Mouse (Mus musculus) embryonic facial prominence, embryonic 12.5 days (tissue): ENCODE measurements around the gene Prm1. TPM values are rescaled to one million over a fixed set of nuclear protein-coding genes. Genes with fewer than 3 reads are reported as not detected.

Experiments
- ATAC-seq: fragments of 200-750 bp; cut with Nextera tagmentation; 2 replicates; pipeline ENCODE4 v1.8.0; 2017; ENCODE audit not compliant: insufficient number of reproducible peaks, insufficient read depth, low FRiP score, low TSS enrichment
- H3K27ac ChIP-seq: fragments of 300-500 bp; sonication (generic); 2 replicates; pipeline ENCODE4 v1.5.1; 2016; ENCODE audit warnings: mild to moderate bottlenecking
- H3K27me3 ChIP-seq: fragments of 300-500 bp; sonication (generic); 2 replicates; pipeline ENCODE4 v1.6.1; 2016; ENCODE audit warnings: mild to moderate bottlenecking, moderate library complexity
- H3K36me3 ChIP-seq: fragments of 300-500 bp; sonication (generic); 2 replicates; pipeline ENCODE4 v1.6.1; 2016; ENCODE audit warnings: mild to moderate bottlenecking
- H3K4me1 ChIP-seq: fragments of 300-500 bp; sonication (generic); 2 replicates; pipeline ENCODE4 v1.6.1; 2016
- H3K4me2 ChIP-seq: fragments of 300-500 bp; sonication (generic); replicated peaks from 2 replicates; pipeline ENCODE4 v1.6.1; 2016; ENCODE audit warnings: mild to moderate bottlenecking, moderate library complexity
- H3K4me3 ChIP-seq: fragments of 300-500 bp; sonication (generic); 2 replicates; pipeline ENCODE4 v1.5.1; 2016; ENCODE audit warnings: mild to moderate bottlenecking
- H3K9ac ChIP-seq: fragments of 300-500 bp; sonication (generic); 2 replicates; pipeline ENCODE4 v1.6.1; 2016; ENCODE audit warnings: mild to moderate bottlenecking, moderate library complexity
- H3K9me3 ChIP-seq: fragments of 300-500 bp; sonication (generic); 2 replicates; pipeline ENCODE4 v1.6.1; 2016; ENCODE audit warnings: mild to moderate bottlenecking, moderate library complexity
- WGBS: fragments of 180-500 bp; shearing (Covaris S2); methylation state at CpG from one replicate; pipeline ENCODE4 v1.1.7; 2016; 5-methylcytosine and 5-hydroxymethylcytosine counted together
- polyA plus RNA-seq: library from polyadenylated mRNA; unstranded; fragments of >200 nt; fragmentation: Nextera tagmentation; extraction: Ambion mirVana; gene quantifications from 2 replicates; pipeline ENCODE4 v1.2.1, GENCODE M21; 2016

The Prm1 gene
- polyA plus RNA-seq, 1 experiment from 2014 or later = not detected

DNA sequence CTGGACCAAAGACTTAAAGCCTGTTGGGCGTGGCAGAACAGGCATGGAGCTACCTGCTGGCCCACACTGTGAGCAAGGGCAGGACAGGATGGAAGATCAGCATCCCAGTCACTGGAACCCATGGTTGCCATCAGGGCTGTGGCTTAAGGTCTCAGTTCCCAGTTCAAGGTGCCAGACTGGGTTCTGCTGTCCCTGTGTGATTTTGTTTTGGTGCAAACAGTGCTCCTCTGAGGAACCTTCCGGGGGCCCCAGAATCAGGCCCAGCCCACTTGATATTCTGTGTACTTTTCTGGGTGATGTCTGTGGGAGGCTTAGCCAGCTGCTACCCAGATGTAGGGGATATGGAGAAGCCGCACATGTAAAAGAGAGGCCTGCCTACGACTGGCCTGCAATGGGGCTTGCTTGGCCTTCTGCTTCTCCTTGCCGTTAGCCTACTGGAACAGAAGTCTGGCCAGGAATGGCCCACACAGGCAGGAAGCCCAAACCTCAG, 25.0 kb downstream of the Prm1 start:
- no peaks in the 10 kb centered on the region for H3K27me3 ChIP-seq
- WGBS = 60% methylated on average over 5 of the region's 5 CpGs
- no peak overlapping the region for H3K4me3 ChIP-seq
- no peaks in the 10 kb centered on the region for H3K9me3 ChIP-seq
- H3K4me1 ChIP-seq = peaks cover 30% of the 10 kb centered on the region
- H3K36me3 ChIP-seq = no peaks in the 10 kb centered on the region
- H3K9ac ChIP-seq = no peak overlapping the region
- H3K27ac ChIP-seq = peak overlapping the region; percentile 66
- ATAC-seq = no peak
- no peak overlapping the region for H3K4me2 ChIP-seq

DNA sequence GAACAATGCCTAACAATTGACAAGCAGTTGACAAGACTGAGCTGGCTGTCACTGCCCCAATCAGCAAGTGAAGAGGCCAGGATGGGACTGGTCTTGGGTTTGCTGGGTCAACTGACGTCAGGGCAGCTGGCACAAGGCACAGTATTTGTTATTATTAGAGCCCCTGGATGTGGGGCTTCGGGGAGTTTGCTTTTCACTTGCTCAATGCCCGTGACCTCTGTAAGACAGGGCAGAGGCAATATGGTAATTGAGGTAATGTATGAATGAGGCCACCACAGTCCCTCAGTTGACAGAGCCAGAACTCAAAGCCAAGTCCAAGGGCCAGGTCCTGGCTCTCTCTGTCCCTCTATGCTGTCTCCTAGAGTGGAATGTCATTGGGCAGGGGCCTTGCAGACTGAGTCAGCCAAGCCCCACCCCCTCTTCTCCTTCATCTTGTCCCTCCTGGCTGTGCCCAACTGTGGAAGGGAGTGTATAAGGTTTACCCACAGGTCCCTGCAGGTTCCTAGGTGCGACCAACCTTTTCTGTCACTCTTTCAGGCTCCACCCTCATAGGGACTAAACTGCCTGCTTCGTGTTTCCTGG, 28.0 kb downstream of the Prm1 start:
- Histone ChIP-seq H3K4me2 (no peak overlapping the region), H3K27me3 (no peaks in the 10 kb centered on the region), H3K9ac (no peak overlapping the region), H3K27ac (no peak overlapping the region), H3K36me3 (no peaks in the 10 kb centered on the region), H3K4me3 (no peak overlapping the region), H3K9me3 (no peaks in the 10 kb centered on the region), H3K4me1 (peaks cover 18% of the 10 kb centered on the region)
- WGBS = 68% methylated on average over 5 of the region's 5 CpGs
- no peak for ATAC-seq

DNA sequence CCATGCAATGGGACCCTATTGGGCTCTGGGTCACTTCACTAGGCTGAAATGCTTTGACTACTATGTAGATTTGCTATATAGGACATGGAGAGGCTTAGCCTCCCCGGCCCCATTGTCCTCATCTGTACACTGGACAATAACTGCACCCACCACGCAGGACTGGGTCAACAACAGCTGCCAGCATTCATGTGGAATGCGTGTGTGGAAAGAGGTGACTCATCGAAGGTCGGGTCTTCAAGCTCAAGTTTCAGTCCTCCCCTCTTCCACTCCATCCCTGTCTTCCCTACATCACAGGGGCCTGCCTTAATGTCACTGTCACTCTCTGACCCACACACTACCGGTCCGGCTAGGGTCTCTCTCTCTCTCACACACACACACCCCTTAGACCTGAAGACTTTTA, 29.3 kb downstream of the Prm1 start:
- no peaks in the 10 kb centered on the region for H3K9me3 ChIP-seq
- 50% methylated on average over 7 of the region's 7 CpGs for WGBS
- no peak overlapping the region for H3K4me2 ChIP-seq
- H3K9ac ChIP-seq = no peak overlapping the region
- no peaks in the 10 kb centered on the region for H3K27me3 ChIP-seq
- no peaks in the 10 kb centered on the region for H3K36me3 ChIP-seq
- ATAC-seq = no peak
- peaks cover 5% of the 10 kb centered on the region for H3K4me1 ChIP-seq
- H3K27ac ChIP-seq = no peak overlapping the region
- H3K4me3 ChIP-seq = no peak overlapping the region

DNA sequence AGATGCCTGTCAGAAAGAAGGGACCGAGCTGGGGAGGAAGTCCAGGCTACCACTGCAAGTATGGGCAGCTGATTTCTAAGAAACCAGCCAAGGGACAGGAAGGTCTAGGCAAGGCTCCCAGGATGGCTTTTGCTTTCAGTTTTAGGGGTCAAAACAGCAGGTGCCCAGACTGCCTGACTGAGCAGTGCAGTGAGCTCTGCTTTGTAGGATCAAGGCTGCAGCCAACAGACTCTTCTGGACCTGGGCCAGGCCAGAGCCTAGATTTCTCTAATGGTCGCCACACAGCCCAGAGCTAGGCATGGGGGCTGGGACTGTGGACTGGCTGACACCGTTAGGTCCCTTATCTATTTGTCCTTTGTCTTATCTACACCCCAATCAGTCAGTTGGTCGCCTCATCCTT, 30.9 kb downstream of the Prm1 start:
- H3K9me3 ChIP-seq = no peaks in the 10 kb centered on the region
- no peak for ATAC-seq
- no peaks in the 10 kb centered on the region for H3K27me3 ChIP-seq
- no peak overlapping the region for H3K4me3 ChIP-seq
- H3K4me2 ChIP-seq = no peak overlapping the region
- H3K9ac ChIP-seq = no peak overlapping the region
- 71% methylated on average over 4 of the region's 4 CpGs for whole genome bisulfite sequencing
- H3K4me1 ChIP-seq = peaks cover 8% of the 10 kb centered on the region; the same call in 1 of the 2 replicates
- no peak overlapping the region for H3K27ac ChIP-seq
- no peaks in the 10 kb centered on the region for H3K36me3 ChIP-seq

DNA sequence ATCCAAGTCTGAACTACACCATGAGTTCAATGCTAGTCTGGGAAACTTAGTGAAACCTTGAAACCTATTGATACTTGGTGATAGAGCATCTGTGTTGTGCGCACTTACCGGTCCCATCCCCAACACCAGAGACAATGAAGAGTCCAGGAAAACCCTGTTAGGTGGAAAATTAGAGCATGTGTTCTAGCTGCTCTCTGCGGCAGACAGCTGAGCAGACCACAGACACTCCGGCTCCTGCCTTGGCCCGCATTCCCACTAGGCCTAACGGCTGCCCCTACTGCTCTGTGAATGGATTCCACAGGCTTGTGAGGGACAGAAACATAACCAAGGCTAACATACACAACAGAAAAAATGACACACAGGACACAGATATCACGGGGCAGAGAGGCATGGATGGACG, 32.1 kb downstream of the Prm1 start:
- Histone ChIP-seq H3K9ac (no peak overlapping the region), H3K27me3 (0 out of 2 replicates have a peak, but pooled peaks cover 3% of the 10 kb centered on the region), H3K4me2 (no peak overlapping the region), H3K4me3 (no peak overlapping the region), H3K36me3 (no peaks in the 10 kb centered on the region), H3K4me1 (peaks cover 11% of the 10 kb centered on the region; the same call in 1 of the 2 replicates), H3K9me3 (no peaks in the 10 kb centered on the region), H3K27ac (no peak overlapping the region)
- WGBS = 85% methylated on average over 8 of the region's 8 CpGs
- ATAC-seq = no peak

DNA sequence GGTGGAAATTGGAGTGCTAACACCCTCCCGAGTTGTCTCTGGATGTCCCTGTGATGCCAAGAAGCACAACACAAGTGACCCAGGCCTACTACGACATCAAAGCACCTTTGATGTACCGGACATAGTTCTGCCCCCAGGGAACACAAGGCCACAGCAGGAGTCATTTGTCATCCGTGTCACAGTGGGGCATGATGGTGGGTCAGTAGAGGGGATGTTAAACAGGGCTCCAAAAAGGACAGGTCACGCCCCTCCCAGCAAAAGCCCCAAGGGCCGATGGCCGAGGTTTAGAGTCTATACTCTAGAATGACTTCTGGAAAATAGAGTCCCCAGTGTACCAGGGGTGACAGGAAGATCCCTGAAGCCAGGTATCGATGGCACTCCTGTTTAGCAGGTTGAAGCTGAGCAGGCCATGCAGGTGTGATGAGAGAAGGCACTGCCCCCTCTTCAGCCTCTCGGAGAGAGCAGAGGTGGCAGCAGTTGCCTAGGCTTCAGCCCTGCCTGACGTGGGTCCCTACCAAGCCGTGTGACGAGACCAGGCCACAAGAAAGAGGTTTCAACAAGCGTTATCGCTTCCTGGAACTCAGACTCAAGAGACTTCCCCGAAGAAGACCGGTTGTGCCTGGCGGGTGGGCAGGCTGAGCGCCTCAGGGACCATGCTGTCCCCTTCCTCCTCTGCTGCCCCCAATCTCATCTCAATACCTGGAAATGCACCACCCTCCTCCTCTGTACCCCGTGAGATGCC, 33.7 kb downstream of the Prm1 start:
- 55% methylated on average over 19 of the region's 19 CpGs for WGBS
- Histone ChIP-seq H3K9me3 (no peaks in the 10 kb centered on the region), H3K27me3 (0 out of 2 replicates have a peak, but pooled peaks cover 4% of the 10 kb centered on the region), H3K4me1 (peaks cover 11% of the 10 kb centered on the region; the same call in 1 of the 2 replicates), H3K4me3 (no peak overlapping the region), H3K4me2 (no peak overlapping the region), H3K9ac (no peak overlapping the region), H3K27ac (no peak overlapping the region), H3K36me3 (no peaks in the 10 kb centered on the region)
- ATAC-seq = no peak

DNA sequence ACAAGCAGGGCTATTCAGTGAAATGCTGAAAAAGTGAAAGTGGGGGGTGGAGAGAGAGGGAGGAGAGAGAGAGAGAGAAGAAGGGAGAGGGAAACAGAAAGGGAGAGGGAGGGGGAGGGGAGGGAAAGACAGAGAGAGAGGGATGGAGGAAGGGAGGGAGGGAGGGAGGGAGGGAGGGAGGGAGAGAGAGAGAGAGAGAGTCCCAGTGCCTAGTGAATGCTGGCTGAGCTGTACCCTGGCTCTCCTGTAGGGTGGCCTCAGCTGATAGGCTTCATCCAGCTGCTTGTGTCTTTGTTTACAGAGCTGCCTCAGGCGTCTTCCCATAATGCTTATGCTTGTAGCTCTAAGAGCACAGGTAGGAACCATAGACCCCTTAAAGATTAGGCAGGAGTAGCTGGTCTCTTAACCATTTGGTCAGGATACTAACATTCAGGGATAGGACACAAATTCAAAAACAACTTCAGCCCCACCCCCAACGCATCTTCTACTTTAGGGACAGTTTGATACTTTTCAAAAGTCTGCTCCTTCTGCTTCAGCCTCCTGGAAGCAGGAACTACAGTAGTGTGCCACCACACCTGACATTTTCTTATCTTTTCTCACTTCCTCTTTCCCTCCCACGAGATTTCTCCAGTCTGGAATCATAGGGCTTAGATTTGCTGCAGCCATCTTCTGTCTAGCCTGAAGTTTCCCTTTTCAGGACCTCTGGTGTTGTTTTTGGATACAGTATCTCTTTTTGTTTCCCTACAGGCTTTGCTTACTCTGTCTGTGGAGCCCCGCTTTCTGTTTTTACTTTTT, 34.9 kb downstream of the Prm1 start:
- no peaks in the 10 kb centered on the region for H3K36me3 ChIP-seq
- H3K27ac ChIP-seq = no peak overlapping the region
- peaks cover 11% of the 10 kb centered on the region; the same call in 1 of the 2 replicates for H3K4me1 ChIP-seq
- no peak overlapping the region for H3K4me2 ChIP-seq
- no peak overlapping the region for H3K4me3 ChIP-seq
- H3K9me3 ChIP-seq = no peaks in the 10 kb centered on the region
- no peak overlapping the region for H3K9ac ChIP-seq
- H3K27me3 ChIP-seq = 0 out of 2 replicates have a peak, but pooled peaks cover 4% of the 10 kb centered on the region
- 43% methylated on average over 4 of the region's 4 CpGs for WGBS
- no peak for ATAC-seq

DNA sequence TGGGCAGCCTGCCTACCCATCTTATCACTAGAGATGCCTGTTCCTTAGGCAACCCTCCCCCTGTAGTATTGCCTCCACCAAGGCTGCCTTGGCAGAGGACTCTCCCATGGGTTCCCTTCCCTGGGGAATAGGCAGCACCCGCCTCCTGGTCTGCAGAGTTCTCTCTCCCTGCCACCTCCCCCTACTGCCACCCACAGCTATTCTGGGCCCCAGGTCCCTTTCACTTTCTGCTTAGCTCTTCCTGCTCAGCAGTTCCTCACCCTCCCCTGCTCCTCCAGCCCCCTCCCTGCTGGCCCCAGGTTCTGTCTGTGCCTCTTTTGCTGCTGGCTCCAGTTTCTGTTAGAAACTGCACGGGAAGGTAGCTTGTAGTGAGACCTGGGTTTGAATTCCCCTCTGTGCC, 36.0 kb downstream of the Prm1 start:
- 37% methylated on average over 2 of the region's 2 CpGs for WGBS

DNA sequence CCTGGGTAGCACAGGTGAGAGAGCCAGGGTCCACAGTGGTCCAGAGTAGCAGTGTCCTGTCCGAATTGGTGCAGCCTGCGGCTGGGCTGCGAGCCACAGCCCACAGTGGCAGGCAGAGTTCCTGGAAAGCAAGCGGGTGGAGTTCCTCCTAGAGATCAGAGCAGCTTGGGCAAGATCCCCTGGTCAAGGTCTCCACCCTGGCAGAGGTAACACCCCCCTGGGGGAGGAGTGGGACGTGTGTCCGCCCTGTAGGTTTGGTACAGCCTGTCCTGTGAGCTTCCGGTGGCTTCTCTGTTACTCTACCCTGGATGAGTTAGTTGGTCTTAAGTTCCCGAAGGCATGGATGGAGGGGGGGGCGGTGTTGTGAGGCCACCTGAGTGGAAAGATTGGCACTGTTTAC, 36.8 kb downstream of the Prm1 start:
- Histone ChIP-seq H3K27ac (no peak overlapping the region), H3K36me3 (no peaks in the 10 kb centered on the region), H3K4me2 (no peak overlapping the region), H3K27me3 (0 out of 2 replicates have a peak, but pooled peaks cover 4% of the 10 kb centered on the region), H3K9ac (no peak overlapping the region), H3K4me1 (peaks cover 11% of the 10 kb centered on the region; the same call in 1 of the 2 replicates), H3K4me3 (no peak overlapping the region), H3K9me3 (no peaks in the 10 kb centered on the region)
- WGBS = 60% methylated on average over 9 of the region's 9 CpGs
- ATAC-seq = no peak

More for the DNA sequence above, 36.0 kb downstream of the Prm1 start:
- H3K4me2 ChIP-seq = no peak overlapping the region
- H3K9me3 ChIP-seq = no peaks in the 10 kb centered on the region
- ATAC-seq = no peak
- H3K27me3 ChIP-seq = 0 out of 2 replicates have a peak, but pooled peaks cover 4% of the 10 kb centered on the region
- no peak overlapping the region for H3K9ac ChIP-seq
- no peak overlapping the region for H3K27ac ChIP-seq
- no peak overlapping the region for H3K4me3 ChIP-seq
- H3K36me3 ChIP-seq = no peaks in the 10 kb centered on the region
- H3K4me1 ChIP-seq = peaks cover 11% of the 10 kb centered on the region; the same call in 1 of the 2 replicates

DNA sequence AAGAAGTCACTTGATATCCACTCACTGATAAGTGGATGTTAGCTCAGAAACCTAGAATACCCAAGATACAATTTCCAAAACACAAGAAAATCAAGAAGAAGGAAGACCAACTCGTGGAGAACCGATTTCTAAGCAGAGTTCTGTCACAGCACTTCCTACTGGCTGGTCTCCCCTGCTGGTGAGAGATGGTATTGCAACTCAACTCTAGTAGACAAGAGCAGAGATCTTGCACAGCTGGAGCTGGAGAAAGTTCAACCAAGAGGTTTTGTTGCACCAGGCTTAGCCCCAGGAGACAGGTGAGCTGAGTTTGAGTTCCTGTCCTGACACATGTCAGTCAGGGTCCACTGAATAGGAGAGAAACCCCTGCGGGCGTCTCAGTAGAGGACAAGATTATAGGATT, 38.5 kb downstream of the Prm1 start:
- Histone ChIP-seq H3K4me3 (no peak overlapping the region), H3K9ac (no peak overlapping the region), H3K4me2 (no peak overlapping the region), H3K9me3 (no peaks in the 10 kb centered on the region), H3K27me3 (0 out of 2 replicates have a peak, but pooled peaks cover 4% of the 10 kb centered on the region), H3K36me3 (no peaks in the 10 kb centered on the region), H3K4me1 (peaks cover 11% of the 10 kb centered on the region; the same call in 1 of the 2 replicates), H3K27ac (no peak overlapping the region)
- no peak for ATAC-seq
- WGBS = 40% methylated on average over 4 of the region's 4 CpGs

DNA sequence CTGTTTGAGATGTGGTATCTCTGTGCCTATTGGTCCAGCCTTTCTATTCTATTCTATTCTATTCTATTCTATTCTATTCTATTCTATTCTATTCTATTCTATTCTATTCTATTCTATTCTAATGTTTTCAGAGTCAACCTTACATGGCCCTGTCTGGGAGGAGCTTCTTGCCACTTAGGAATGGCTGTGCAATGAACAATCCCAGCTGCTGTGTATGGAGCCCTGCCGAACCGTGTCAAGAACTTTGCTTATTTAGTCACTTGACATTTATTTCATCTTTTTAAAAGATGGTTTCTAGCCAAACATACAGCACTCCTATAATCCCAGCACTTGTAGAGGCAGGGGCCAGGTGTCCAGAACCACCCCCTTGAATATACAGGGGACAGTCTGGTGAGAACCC, 41.3 kb downstream of the Prm1 start:
- WGBS = 70% methylated on average over 2 of the region's 2 CpGs
- no peak for ATAC-seq

More for the DNA sequence above, 41.3 kb downstream of the Prm1 start:
- Histone ChIP-seq H3K4me3 (no peak overlapping the region), H3K27me3 (0 out of 2 replicates have a peak, but pooled peaks cover 4% of the 10 kb centered on the region), H3K9ac (no peak overlapping the region), H3K27ac (no peak overlapping the region), H3K4me1 (no peaks in the 10 kb centered on the region), H3K4me2 (no peak overlapping the region), H3K36me3 (no peaks in the 10 kb centered on the region), H3K9me3 (no peaks in the 10 kb centered on the region)
